In genomic region chr19:29024391-29024947, GRCm38 (mm10) we compare ENCODE assay signal across 8 mouse cellular contexts. TPM values are rescaled to one million over a fixed set of nuclear protein-coding genes. Genes with fewer than 3 reads are reported as not detected.
DNase-seq lines count a peak whose midpoint lies in the region; ATAC-seq lines count a peak whose summit lies in the region.

No protein-coding gene starts in this region.

- DNase-seq in hindbrain, embryonic 11.5 days (ENCODE audit: low spot score) = no peak
- DNase-seq in heart, postnatal 36 days = peak; percentile 42 to 43
- DNase-seq in lung, postnatal 14 days = peak; percentile 55
- DNase-seq in testis, postnatal 14 days (ENCODE audit: low spot score) = peak; percentile 78
- no peak for DNase-seq in thymus, postnatal 25 days
- DNase-seq in adrenal gland, adult 2 months = no peak

- WGBS in hindbrain, embryonic 12.5 days = 82% methylated on average over 11 of the region's 11 CpGs
- WGBS in hindbrain, embryonic 11.5 days = 86% methylated on average over 11 of the region's 11 CpGs

- no peak overlapping the region for H3K4me3 ChIP-seq in hindbrain, embryonic 12.5 days
- no peak overlapping the region for H3K4me3 ChIP-seq in hindbrain, embryonic 11.5 days (ENCODE audit: low read depth, low read length)

- no peak overlapping the region for H3K4me2 ChIP-seq in hindbrain, embryonic 12.5 days (replicated peaks)
- no peak overlapping the region for H3K4me2 ChIP-seq in hindbrain, embryonic 11.5 days (replicated peaks; ENCODE audit: low read depth, low read length)

- H3K27me3 ChIP-seq in hindbrain, embryonic 12.5 days = no peaks in the 10 kb centered on the region
- no peaks in the 10 kb centered on the region for H3K27me3 ChIP-seq in hindbrain, embryonic 11.5 days (ENCODE audit: control insufficient read depth, insufficient read depth, low read length)

- H3K27ac ChIP-seq in hindbrain, embryonic 12.5 days = peak overlapping the region; percentile 48; the same call in 1 of the 2 replicates
- H3K27ac ChIP-seq in hindbrain, embryonic 11.5 days (ENCODE audit: low read depth, low read length) = no peak overlapping the region

- peak; percentile 52; the same call in 1 of the 2 replicates for ATAC-seq in hindbrain, embryonic 12.5 days (ENCODE audit: low FRiP score)
- ATAC-seq in hindbrain, embryonic 11.5 days (ENCODE audit: low FRiP score) = no peak
- ATAC-seq in common myeloid progenitor, adult 5-6 weeks (replicated peaks; ENCODE audit: low read depth, poor library complexity, severe bottlenecking) = peak; percentile 74

- peaks cover 62% of the 10 kb centered on the region for H3K36me3 ChIP-seq in hindbrain, embryonic 12.5 days
- peaks cover 13% of the 10 kb centered on the region for H3K36me3 ChIP-seq in hindbrain, embryonic 11.5 days (ENCODE audit: control insufficient read depth, insufficient read depth, low read length)

- no peak overlapping the region for H3K9ac ChIP-seq in hindbrain, embryonic 12.5 days
- H3K9ac ChIP-seq in hindbrain, embryonic 11.5 days (ENCODE audit: low read depth, low read length) = no peak overlapping the region

- no peaks in the 10 kb centered on the region for H3K4me1 ChIP-seq in hindbrain, embryonic 12.5 days
- no peaks in the 10 kb centered on the region for H3K4me1 ChIP-seq in hindbrain, embryonic 11.5 days (replicated peaks; ENCODE audit: control insufficient read depth, insufficient read depth, low read length)

- no peaks in the 10 kb centered on the region for H3K9me3 ChIP-seq in hindbrain, embryonic 12.5 days (replicated peaks)
- no peaks in the 10 kb centered on the region for H3K9me3 ChIP-seq in hindbrain, embryonic 11.5 days (ENCODE audit: control insufficient read depth, low read length)

- intact Hi-C loops in heart, postnatal 36 days (cut with DNase I) = no loop called here

RNA-seq across cellular contexts. Expression of gene Ak3, which starts 23.3 kb away (rescaled TPM):
- 69.3 and 75.5 TPM in 2 replicates for polyA plus RNA-seq in hindbrain, embryonic 12.5 days (2016; fragmentation: Nextera tagmentation; extraction: Ambion mirVana)
- 82.4 and 83.5 TPM in 2 replicates for polyA plus RNA-seq in hindbrain, embryonic 11.5 days (2014; fragmentation: Nextera tagmentation; extraction: Ambion mirVana)
- total RNA-seq in common myeloid progenitor, adult 5-6 weeks (2017) = 45.1 and 55.2 TPM in 2 replicates
- 100 to 1,000 TPM in 1 of 2 experiments, 10 to 100 TPM in 1; 96.1 to 123 TPM for total RNA-seq in heart, postnatal 36 days (2021)
- 100 to 1,000 TPM; 134 to 232 TPM for total RNA-seq in adrenal gland, adult 2 months (2021)
- polyA plus RNA-seq in adrenal gland, adult 2 months (2012; rRNA removed) = 220 and 262 TPM in 2 replicates

RNA-seq across cellular contexts. Expression of gene Cdc37l1, which starts 34.3 kb away (rescaled TPM):
- polyA plus RNA-seq in hindbrain, embryonic 12.5 days (2016; fragmentation: Nextera tagmentation; extraction: Ambion mirVana) = 58.1 and 58.5 TPM in 2 replicates
- polyA plus RNA-seq in hindbrain, embryonic 11.5 days (2014; fragmentation: Nextera tagmentation; extraction: Ambion mirVana) = 51.5 and 51.7 TPM in 2 replicates
- total RNA-seq in common myeloid progenitor, adult 5-6 weeks (2017) = 42.2 and 45.2 TPM in 2 replicates
- total RNA-seq in heart, postnatal 36 days (2021) = 10 to 100 TPM; 63.6 to 69.9 TPM
- 10 to 100 TPM; 39.4 to 46.2 TPM for total RNA-seq in adrenal gland, adult 2 months (2021)
- 10.7 and 11.2 TPM in 2 replicates for polyA plus RNA-seq in adrenal gland, adult 2 months (2012; rRNA removed)

RNA-seq across cellular contexts. Expression of gene 4430402I18Rik, which starts 56.9 kb away (rescaled TPM):
- 0.81 and 1.1 TPM in 2 replicates for polyA plus RNA-seq in hindbrain, embryonic 12.5 days (2016; fragmentation: Nextera tagmentation; extraction: Ambion mirVana)
- 0.32 and 0.71 TPM in 2 replicates for polyA plus RNA-seq in hindbrain, embryonic 11.5 days (2014; fragmentation: Nextera tagmentation; extraction: Ambion mirVana)
- not detected in 2 replicates for total RNA-seq in common myeloid progenitor, adult 5-6 weeks (2017)
- 10 to 100 TPM; 22.9 to 25.9 TPM for total RNA-seq in heart, postnatal 36 days (2021)
- 1 to 10 TPM; 5.1 to 5.3 TPM for total RNA-seq in adrenal gland, adult 2 months (2021)
- 0.65 and 1.1 TPM in 2 replicates for polyA plus RNA-seq in adrenal gland, adult 2 months (2012; rRNA removed)

Comparison
In these comparisons a context has a peak if more than half of its experiments do, and no peak if none do; other contexts are left out.
1. DNase-seq: peak in heart, postnatal 36 days (2 of 2), lung, postnatal 14 days (single experiment) and testis, postnatal 14 days (single experiment); none in hindbrain, embryonic 11.5 days (single experiment), thymus, postnatal 25 days (single experiment) and adrenal gland, adult 2 months (single experiment).